Mouse (Mus musculus) bone marrow, adult 2 months (tissue): ENCODE measurements around the gene 4930535I16Rik.

Experiments used
- CTCF ChIP-seq: fragments of 200-500 bp; IDR thresholded peaks from 2 replicates; pipeline ENCODE4 v1.5.1; 2011; ENCODE audit warnings: low read length, control low read depth; ENCODE audit not compliant: control insufficient read depth, insufficient read depth
- POLR2A ChIP-seq: fragments of 200-500 bp; IDR thresholded peaks from 2 replicates; pipeline ENCODE4 v1.6.1; 2011; ENCODE audit warnings: low read depth, mild to moderate bottlenecking, control low read depth, low read length, borderline replicate concordance; ENCODE audit not compliant: control insufficient read depth

DNA sequence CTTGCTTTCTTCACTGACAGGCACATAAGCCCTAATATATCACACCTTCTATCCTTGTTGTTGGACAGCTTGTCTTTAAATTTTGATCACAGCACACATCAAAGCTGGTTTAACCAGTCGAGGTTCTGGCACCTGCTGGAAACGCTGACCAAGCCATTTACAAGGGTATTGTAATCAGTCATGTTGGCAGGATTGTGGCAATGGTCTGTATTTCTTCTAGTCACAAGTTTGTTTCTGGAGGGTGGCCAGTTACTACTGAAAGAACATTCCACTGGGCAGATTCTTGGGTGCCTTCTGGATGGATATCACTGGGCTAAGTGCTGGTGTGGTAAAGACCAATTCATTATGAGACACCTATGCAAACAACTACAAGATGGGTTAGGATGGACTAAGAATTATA is 5.4 kb downstream of the 4930535I16Rik start:
- no peak for TF ChIP-seq POLR2A
- no peak for TF ChIP-seq CTCF
